Mouse (Mus musculus) right cerebral cortex, adult 2 months (tissue): Measurements from ENCODE around the gene Svip.

ENCODE experiments used
- DNase-seq, 2 experiments: peaks; one replicate each; pipeline ENCODE4 v3.0.0; 2021 to 2022; ENCODE audit warnings: low spot score in 2 of 2

Gene Svip

GRCm38 (mm10) chr7:52005511-52006295, at the start of gene Svip:
Gene Svip (minus strand): TSS chr7:52006018.
- peak; percentile 93 to 95 for DNase-seq

DNA sequence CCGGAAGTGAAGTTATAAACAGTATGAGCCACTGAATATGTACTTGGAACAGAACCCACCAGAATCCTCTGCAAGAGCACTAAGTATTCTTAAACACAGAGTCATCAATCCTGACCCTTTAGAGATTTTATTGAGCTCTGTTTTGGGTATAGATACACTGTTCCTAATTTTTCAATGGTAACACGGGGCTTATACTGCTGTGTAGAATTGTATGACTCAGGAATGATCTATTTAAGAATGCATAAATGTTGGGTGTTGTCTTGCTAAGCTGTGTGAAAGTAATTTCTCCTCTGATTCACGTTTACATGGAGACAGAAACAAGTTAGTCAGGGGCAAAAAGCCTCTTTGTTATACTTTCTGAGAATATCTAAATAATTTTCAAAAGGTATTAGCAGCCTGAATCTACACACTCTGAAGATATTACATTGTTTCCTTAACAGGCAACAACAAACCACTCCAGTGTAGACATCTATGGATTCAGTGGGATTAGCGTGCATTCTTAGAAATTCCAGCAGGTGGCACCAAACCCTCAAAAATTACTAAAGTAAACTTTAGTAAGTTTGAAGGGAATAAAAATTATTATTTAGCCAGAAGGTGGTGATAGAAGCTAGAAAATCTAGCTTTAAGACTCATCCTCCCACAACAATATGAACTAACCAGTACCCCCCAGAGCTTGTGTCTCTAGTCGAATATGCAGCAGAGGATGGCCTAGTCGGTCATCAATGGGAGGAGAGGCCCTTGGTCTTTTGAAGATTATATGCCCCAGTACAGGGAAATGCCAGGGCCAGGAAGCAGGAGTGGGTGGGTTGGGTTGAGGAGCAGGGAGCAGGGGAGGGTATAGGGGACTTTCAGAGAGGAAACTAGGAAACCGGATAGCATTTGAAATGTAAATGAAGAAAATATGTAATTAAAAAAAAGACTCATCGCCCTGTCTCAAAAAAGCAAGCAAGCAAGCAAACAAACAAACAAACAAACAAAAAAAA, 32.1 kb upstream of the Svip start:
- peak; percentile 35 to 68 for DNase-seq

- no peak for DNase-seq
Measured at GRCm38 (mm10) chr7:52024050-52024626, 18.3 kb upstream of the Svip start.

DNA sequence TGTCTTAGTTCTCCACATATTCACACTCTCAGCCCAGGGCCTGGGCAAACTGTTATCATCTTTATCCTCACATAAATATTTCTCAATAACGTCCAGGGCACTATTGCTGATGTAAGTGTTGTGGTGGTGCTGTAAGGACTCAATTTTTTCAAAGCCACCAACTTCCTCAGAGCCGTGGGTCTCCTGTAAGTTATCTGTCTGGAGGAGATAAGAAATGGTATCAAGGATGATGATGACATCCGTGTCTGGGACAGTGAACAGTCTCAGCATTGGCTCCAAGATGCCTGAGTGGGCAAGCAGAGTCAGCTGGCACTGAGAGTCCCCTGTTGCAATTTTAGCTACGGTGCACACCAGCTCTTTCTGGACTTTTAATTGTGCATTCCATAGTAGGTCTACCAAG, 16.2 kb upstream of the Svip start:
- DNase-seq = no peak

DNA sequence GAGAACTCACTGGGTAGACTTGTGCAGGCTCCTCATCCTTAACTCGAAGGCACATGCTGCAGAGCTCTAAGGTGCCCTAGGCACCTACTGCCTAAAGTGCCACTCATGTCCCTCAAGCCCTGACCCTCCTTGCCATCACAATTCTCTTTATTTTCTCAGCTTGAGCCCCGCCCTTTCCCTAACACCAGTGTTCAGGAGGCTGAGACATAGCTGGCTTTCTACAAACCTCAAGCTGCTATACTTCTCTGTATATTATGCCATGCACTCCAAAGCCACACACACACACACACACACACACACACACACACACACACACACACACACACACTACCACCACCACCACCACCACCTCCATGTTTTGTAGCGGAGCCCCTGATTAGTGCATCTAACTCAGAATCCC, 9.8 kb upstream of the Svip start, which contains the start of gene 1700015G11Rik:
Gene 1700015G11Rik, minus strand, starts transcription at position 101 of the 400 bp plus-strand sequence.
- no peak for DNase-seq

GRCm38 (mm10) chr7:52015180-52015579, 9.4 kb upstream of the Svip start:
- no peak for DNase-seq

- DNase-seq = no peak
Measured at GRCm38 (mm10) chr7:52013457-52013856, 7.6 kb upstream of the Svip start.

DNA sequence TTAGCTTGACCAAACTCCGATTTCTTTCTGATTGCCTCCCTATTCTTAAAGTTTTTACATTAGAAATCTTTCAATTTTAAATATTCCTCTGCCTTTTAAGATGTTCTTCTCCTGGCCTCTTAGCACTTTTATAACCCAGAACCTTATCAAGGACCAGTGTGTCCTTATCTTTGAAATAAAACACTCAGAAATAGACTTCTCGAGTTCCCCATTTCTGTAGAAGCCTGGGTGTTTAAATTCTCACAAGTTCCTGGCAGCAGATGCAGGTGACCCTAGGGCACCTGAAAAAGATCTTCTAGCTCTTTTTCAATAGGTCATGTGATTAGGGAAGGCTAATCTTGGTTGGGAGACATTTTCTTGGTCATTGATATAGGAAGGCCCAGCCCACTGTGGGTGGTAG, 1.3 kb upstream of the Svip start:
- DNase-seq = no peak

- DNase-seq = no peak
Measured at GRCm38 (mm10) chr7:52006296-52006630, 445 bp upstream of the Svip start.

- DNase-seq = no peak
Measured at GRCm38 (mm10) chr7:51991020-51991419, 14.8 kb downstream of the Svip start.

- no peak for DNase-seq
Measured at GRCm38 (mm10) chr7:51986909-51987308, 18.9 kb downstream of the Svip start.

DNA sequence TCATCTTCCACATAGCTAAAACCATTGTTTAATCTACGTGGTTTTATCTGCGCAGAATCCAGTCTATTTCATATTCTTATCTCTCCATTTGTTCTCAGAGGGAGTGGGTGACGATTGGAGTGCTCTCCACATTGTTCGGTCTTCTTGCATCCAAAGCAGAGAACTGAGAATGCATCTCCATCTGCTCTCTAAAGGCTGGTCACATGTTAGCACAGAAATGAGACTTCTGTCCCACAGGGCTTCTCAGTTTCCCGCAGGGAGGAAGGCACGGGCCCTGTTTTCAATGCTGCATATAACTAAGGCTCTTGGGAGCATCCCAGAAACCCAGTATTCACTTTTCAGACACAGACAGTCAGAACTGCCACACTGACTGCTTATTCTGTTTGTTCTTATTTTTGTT, 20.1 kb downstream of the Svip start:
- no peak for DNase-seq

- peak; percentile 33 to 46 for DNase-seq
Measured at GRCm38 (mm10) chr7:51982303-51982702, 23.5 kb downstream of the Svip start.

DNA sequence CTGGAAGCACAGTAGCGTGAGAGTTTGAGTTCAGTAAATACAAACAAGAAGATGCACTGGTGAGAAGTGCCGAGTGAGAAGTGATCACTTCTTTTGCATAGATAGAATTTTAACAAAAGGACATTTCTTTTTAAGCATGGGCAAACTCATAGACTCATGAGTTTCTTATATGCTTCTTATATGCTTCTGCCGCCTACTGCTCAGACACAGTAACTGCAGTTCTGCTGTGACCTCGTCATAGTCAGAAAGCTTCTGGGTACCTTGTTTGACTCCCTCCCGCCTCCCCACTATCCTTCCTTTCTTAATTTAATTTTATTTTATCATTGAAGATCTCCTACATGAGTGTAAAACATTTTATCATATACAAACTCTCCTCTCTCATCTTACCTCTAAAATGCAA, 26.5 kb downstream of the Svip start:
- DNase-seq = peak in 1 of 2 experiments; percentile 37

GRCm38 (mm10) chr7:51975181-51975580, 30.6 kb downstream of the Svip start:
- no peak for DNase-seq

GRCm38 (mm10) chr7:51973526-51973925, 32.3 kb downstream of the Svip start:
- no peak for DNase-seq

GRCm38 (mm10) chr7:51973091-51973490, 32.7 kb downstream of the Svip start:
- no peak for DNase-seq

- DNase-seq = peak; percentile 63 to 64
Measured at GRCm38 (mm10) chr7:51972252-51972855, 33.5 kb downstream of the Svip start.

DNA sequence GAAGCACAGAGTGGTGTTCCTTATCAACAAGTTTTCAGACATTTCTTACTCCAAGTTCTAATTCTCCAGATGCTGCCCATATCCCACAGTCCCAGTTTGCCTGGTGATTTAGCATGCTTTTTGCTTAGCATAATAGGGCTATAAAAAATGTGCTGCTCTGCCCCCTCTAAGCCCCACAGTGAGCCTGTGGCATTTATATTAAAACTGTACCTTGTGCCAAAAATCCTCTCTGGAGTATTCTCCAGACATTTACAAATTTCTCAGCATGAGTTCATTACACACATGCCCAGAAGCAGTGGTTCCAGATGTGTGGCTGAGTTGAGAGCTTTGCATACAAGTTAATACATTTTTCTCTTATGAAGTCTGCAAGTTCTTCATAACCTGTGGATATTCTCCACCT, 36.4 kb downstream of the Svip start:
- no peak for DNase-seq

DNA sequence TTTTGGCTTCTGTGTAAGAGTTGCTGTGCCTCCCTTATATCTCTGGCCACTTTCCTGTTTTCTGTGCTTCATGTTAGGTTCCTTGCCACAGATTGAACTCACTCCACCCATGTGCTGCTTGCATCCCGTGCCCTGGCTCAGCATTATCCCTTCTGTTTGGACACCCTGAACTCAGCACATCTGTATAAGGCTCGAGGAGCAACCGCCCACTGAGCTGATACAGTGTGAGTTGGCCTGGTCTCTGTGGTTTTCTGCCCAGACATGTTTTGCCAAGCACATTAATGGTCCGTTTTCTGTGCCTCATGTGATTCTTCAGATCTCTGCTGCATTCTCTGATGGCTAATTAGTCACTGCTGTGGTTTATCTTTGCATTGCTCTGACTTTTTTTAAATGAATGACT, 38.2 kb downstream of the Svip start:
- DNase-seq = no peak

GRCm38 (mm10) chr7:51964681-51965080, 41.1 kb downstream of the Svip start:
- peak; percentile 47 to 58 for DNase-seq
